Mouse (Mus musculus) cerebellum, adult (tissue): ENCODE results near the gene Tardbp.

Source experiments
- ATAC-seq: cut with Nextera tagmentation; 2 replicates; pipeline ENCODE4 v1.9.2; 2017; ENCODE audit warnings: mild to moderate bottlenecking, moderate library complexity, mixed read lengths; ENCODE audit not compliant: insufficient number of reproducible peaks, low FRiP score, low TSS enrichment

The Tardbp gene

DNA sequence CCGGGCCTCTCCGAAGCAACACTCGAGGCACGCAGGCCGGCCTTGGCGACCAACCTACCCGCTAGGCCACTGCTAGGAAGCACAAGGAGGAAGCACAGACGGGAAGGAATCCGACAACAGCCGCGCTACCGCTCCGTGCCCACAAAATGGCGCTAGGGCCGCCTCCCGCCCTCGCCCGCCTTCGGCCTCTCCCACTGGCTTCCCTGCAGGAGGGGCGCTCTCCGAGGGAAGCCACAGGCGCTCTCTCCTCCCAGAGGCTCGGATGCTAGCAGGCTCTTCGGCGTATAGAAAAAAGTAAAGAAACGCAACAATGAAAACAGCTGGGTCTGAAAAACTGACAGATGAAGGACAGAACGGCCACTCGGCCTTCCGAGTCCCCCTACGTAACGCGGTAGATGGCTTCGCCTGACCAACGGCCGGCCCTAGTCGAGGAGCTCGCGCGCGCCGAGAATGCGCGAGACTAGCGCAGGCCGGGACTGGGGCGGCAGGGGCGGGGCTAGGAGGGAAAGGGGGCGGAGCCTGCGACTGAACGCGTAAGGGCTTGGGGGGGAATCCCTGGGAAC is at the start of gene Tardbp:
TSS of gene Tardbp (minus strand) at position 397 of the 563 bp plus-strand sequence.
- ATAC-seq = peak; percentile 94

DNA sequence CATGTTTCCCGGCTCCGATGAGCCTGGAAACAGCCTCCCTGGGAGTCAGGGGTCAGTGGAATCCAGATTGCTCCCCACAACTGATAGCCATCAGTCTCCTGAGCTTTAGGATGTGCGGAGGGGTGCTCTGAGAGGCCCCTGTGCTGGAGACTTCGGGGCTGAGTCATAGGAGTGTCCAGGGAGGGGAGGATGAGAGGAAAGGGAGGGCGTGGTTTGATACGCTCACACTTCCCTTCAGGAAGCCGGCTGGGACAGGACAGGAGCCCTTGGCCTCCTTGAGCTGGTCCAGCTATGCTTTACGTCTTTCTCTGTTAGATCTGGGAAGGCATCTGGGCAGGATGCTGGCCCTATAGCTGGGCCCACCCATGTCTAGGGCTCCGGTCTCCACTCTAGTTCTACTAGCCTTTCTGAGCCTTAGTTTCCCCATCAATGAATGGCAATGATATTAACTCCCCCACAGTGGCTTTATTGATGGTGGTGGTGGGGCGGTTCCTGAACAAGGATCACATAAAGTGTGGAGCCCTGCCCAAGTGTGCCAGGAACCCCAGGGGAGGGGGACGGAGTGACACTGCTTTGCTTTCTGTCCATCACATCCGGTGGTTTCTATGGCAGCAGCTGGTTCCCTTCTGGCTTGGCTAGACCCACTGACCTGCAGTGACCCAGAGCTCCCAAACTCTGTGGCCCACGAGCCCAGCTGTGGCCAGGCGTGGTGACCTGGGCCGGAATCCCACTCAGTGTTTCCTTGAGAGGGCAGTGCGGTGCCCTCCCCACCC is 49.6 kb upstream of the Tardbp start:
- no peak for ATAC-seq

DNA sequence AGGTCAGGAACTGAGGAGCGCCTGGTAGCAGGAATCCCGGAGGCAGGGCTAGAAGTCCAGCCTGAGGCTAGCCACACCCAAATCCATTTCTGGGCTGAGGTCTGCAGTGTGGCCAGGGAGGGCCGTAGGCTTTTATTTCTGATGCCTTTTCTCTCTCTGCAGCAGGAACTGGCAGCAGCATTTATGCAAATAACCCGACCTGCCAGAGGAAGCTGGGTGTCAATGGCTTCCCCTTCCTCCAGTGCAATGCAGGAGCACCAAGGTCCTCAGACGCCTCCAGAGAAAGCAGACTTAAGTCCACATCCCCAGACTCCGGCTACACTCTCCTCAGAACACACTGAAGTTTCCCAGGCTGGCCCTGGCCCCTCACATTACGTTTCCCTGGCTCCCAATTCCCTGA is 48.2 kb upstream of the Tardbp start:
- ATAC-seq = no peak

DNA sequence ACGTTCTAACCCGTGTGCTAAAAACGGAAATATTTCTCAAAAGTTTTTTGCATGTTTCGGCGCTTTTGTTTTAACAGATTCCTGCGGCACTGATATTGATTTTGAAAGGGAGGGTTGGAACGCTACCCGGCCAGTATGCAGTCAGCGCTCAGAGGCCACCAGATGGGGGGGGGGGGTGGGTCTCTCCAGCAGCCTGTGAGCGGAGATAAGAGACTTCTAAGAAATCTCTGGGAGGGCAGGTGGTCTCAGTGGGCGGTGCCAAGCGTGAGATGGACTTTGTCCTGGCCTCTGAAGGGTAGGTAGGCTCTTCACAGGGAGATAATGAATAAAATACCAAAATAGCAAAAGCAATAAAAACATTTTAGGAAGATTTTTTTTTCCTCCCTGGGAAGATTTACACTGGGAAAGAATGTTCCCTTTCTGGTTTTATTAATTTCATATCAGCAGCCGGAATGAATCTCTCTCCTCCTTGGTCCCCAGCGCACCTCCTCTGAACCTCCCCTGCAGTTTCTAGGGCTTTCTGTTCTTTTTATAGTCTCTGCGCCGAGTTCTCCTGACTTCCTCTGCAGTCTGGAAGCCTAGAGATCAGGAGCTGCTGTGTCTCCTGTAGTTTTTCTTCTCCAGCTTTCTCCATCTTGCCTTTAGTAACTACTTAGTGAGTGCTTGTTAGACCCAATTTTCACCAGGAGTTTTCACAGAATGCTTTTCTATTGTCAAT is 44.6 kb upstream of the Tardbp start:
- no peak for ATAC-seq

DNA sequence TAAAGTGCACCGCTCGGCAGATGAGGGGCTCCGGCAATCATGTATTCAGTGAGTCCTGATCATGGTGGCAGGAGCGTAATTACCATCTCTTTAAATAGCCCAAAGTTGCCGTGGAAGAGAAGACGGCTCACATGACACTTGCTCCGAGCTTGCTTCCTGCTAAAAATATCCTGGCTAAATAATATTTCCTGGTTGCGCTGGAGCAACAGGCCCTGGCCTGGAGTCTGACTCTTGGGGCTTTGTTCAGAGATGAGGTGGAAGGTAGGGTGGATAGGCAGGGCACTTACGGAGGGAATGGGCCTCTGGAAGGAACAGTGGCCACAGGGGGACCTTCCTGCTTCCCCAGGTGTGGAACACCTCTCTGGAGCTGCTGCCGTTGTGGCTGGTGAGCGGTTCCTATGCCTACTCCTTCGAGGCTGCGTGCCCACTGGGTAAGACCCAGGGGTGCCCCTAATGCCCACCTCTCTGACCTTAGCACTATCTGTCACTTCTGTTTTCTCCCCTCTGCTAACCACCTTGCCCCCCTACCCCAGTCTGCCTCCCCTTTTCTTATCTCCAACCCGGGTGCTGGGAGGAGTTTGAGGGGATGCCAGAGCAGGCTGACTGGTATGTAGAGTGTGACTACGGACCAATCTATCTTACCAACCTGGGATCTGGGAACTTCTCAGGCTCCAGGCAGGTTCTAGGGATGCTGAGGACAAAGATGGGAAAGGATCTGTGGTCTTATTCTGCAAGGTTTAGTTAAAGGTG is 40.4 kb upstream of the Tardbp start:
- ATAC-seq = no peak

DNA sequence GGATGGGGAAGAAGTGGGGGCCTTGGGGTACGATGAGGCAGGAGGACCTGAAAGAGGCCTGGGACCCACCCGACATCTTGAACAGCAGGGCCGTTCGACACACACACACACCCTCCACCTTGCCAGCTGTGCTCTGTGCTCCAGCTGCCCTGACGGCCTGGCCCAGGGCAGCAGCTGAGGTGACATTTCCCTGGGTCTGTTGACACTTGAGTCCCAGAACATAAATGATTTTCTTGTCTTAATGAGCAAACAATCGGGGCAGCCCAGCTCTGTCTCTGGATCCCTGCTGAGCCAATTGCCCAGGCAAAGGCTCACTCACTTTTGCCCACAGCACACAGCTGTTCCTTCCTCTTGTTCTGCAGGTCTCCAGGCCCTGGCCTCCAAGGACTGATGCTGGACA is 37.2 kb upstream of the Tardbp start:
- no peak for ATAC-seq

DNA sequence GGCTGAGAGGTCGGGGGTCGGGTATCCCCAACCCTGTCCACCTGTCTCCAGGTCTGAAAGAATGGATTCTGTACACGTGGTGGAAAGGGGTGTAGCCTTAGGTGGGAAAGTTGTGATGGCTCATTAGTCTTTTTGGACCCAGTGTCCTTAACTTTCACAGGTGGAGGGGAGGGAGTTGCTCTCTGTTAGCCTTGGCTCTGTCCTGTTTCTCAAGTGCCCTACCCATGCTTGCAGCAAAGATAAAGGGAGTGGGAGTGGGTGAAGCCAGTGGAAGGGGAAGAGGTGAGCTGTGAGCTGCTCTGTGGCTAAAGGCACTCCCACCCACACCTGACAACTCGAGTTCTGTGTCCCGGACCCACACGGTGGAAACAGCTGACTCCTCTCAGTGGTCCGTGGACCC is 36.5 kb upstream of the Tardbp start:
- ATAC-seq = no peak

DNA sequence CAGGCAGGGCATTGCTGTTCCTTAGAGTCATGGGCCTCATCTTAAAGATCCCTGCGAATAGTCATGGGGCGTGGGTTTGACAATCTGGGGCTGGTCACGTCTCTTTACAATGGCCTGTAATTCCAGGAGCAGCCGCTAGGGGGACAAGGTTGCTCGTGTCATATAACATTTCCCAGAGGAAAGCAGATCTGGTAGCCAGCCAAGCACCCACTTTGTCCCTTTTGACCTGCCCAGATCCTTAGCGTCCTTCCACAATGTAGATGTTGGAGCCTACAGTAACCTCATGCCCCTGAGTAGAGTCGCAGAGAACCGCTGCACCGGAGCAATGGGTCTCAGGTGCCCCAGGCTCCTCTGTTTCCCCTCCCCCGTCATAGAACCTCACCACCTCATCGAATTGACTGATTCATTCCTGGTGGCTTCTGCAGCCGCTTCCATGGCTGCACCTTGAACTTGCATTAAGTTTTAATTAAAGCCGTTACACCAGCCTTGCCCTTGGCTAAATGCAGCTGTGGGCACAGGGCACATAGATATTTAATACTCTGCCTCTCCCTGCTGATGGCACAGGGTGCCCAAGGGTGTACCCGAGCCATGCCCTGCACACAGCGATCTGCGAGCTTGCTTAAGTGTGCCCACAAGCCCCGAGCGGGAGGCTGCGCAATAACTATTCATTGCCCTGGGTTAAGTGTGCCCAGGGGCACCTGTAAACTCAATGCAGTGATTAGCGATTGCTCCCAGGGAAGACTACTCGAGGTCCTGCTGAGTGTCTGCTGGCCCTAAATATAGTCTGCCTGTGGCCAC is 35.5 kb upstream of the Tardbp start:
- 0 out of 2 replicates have a peak, but pooled peaks have one; percentile 36 for ATAC-seq

DNA sequence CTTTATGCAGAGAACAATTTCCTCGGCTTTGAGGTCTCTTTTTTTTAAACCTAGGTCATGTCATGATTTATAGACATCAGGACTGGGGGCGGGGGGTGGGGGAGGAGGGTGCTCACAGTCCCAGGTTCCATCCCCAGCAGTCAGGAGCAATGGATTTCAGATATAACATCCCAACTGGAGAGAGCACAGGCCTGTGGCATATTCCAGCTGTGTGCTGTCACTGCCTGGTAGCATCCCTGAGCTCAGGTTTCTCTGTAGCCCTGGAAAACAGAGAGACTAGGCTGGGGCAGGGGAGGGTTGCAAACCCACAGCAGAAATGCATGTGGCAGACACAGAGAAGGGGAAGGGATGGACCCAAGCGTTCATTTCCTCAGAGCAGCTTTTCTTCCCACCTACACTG is 33.4 kb upstream of the Tardbp start:
- ATAC-seq = no peak

DNA sequence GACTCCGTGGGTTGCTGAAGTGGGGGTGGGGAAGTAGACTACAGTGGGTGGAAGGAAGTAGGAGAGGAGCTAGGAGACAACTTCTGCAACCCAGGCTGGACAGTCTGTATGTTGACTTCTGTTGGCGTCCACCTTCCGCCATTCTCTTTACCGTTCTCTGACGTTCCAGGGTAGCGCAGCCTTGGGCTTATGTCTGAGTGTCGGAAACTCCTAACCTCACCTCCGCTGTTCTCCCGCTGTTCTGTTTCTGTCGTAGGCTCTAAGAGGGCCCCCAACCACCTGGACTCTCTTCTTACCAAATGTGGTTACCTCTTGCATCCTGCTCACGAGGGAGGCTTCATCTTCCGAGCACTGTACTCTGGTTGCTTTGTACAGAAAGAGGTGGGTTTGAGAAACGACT is 31.0 kb upstream of the Tardbp start:
- no peak for ATAC-seq

DNA sequence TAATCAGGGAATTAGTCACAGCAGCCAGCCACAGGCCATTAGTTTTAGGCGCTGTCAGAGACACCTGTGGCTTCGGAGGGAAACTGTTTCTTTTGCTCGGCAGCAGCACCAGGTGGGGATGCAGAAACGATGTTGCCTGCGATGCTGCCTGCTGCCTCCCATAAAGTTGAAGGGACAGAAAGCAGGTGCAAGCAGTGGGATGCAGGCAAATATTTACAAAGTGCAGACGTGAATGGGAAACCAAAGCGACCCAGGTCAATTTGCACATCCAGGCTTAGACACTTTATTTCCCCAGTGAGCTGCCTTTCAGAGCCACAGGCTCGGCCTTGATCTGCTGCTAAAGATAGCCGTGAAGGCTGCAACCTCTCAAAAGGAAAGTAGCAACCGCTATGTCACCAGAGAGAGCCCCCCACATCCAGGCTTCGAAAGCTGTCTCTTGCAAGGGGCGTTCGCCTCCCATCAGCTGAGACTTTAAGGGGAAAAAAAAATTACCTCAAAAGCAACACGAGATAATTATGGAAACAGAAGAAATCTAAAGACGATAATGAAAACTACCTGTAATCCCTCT is 30.0 kb upstream of the Tardbp start:
- ATAC-seq = no peak

DNA sequence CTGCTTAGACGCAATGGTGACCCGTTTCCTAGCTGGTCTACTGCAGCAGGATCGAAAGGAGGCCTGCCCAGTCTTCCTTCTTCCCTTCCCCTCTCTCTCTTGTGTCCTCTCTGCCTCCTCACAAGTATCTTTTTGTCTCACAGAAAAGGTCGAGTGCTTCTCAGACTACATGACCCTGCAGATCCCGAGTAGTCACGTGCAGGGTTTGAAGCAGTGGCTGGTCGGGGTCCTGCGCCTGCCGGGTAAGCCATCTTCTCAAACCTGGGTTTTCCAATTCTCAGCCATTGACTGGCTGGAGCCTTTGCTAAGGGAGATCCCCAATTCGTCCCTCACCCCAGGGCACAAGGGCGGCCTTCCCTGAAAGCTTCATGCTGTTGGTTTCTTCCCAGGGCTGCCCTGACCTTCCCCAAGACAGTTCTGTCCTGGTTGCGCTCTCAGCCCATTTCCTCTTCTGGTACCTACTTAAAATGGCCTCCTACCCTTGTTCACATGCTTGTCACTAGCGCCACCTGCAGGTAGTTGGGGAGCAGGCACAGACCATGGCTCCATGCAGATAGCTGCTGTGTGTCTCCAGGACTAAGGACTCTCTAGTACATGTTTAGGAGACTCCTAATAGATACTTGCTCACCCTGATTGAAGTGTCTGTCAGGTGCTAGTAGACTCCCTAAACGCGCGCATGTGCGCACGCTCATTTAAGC is 28.0 kb upstream of the Tardbp start:
- ATAC-seq = no peak

DNA sequence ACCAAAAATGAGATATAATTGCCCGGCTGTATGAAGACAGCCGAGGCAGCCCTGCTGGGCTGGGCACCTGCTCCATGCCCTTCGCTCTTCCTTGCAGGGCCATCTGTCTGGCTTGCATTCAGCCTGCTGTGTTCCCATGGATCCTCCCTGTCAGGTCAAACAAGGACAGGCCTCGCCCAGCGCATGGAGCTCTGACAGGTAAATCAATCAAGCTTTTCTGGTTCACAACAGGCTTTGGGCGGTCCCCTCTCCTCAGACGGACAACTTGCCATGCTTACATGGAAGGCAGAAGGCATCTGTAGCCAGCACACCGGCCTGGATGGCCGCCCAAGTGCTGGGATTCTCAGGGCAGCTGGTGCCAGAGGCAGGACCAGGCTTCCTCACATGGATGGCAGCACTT is 24.2 kb upstream of the Tardbp start:
- ATAC-seq = peak; percentile 86

DNA sequence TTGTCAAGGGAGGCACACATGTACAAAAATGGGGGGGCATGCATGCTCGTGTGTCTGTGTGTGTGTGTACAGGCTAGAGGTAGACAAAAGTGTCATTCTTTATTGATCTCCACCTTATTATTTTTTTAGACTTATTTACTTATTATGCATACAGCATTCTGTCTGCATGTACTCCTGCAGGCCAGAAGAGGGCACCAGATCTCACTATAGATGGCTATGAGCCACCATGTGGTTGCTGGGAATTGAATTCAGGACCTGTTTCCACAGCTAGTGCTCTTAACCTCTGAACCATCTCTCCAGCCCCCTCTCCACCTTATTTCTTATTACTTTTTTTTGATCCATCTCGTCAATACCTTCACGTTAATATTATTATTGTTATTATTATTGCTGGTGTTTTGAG is 22.5 kb upstream of the Tardbp start:
- ATAC-seq = no peak

DNA sequence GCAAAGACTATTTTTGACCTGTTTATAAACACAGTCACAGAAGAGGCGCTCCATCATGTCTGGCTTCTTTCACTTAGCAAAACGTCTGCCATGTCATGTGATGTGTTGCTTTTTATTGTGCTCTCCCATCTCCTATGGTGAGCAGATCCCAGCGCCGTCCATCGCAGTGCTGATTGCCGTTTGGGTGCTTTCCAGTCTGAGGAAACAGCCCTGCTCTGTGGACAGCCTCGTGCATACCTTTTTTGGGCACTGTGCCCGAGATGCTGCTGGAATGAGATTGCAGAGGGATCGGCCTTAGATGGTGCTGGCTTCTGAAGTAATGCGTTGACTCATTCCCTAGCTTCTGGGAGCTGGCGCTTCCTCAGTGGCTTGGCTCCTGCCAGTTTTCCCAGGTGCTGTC is 19.8 kb upstream of the Tardbp start:
- ATAC-seq = no peak

DNA sequence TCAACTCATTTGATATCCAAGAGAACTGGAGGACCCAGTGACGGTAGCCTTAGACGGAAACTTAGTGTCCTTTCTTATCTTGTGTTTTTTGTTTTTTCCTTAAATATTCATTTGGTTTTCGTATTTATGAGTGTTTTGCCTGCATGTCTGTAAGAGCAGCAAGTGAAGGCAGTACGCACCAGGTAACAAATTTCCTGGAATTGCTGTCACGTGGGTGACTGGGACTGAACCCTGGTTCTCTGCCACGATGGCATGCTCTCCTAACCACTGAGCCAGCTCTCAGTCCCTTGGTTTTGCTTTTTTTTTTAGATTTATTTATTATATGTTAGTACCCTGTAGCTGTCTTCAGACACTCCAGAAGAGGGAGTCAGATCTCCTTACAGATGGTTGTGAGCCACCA is 18.1 kb upstream of the Tardbp start:
- ATAC-seq = no peak

DNA sequence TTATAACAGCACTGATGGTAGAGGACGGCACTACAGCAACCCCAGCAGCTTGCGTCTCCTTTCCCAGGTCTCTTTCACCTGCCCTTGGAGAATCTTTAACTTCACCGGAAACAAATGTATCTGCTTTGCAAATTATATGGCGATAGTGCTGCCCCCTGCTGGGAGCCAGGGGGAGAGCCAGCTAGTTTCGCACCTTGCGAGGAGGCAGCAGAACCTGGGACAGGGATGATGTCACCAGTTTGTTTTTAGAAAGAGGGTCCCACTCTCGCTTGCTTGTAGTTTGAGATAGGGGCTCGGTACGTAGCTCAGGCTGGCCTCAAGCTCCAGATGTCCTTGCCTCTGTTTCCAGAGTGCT is 17.3 kb upstream of the Tardbp start:
- 0 out of 2 replicates have a peak, but pooled peaks have one; percentile 40 for ATAC-seq

DNA sequence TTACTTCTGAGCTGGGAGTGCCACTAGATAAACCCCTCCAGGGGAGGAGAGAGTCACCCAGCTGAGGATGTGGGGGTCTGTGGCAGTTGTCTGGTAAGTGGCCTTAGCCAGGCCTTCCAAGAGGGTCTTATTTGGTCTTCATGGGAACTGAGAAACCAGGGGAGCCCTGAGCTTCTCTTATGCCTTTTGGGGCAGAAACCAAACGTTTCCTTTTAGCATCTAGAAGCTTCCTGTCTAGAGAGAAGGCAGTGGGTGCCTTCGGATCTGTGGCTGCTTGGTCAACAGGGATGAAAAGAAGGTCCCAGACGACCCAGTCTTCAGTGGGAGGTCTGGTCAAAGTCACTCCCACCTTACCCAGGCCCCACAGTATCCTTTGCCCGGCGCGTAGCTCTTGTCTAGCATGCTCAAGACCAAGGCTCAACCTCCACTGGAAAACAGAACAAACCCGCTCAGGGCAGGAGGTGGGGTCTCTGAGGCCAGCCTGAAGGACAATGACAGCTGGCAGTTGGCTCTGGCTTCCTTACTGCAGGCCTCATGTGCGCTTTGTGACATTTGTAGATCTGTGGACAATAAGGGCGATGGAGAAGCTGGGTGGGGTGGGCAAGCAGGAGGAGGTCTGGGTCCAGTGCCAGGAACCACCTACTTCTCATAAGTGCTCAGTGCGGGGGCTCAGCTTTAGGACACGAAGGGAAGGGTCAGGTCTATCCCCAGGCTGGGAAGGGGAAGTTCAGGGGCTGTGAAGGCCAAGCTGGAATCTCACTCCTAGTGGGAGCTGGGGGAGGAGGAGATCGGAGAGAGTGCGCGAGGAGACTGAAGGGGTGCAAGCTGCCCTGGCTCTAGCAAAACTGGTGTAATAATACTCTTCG is 16.7 kb upstream of the Tardbp start, which contains the start of gene Gm572:
TSS of gene Gm572 (plus strand) at position 27 of the 866 bp plus-strand sequence.
- ATAC-seq = no peak
